Mouse (Mus musculus): ENCODE measurements around the gene Fgfr2.

Fgfr2 gene

GRCm38 (mm10) chr7:132070877-132071625 lies 1052.1 kb downstream of the Fgfr2 start:
- DNase-seq (ENCODE audit: low spot score) = no peak

GRCm38 (mm10) chr7:132067951-132068350 lies 1055.2 kb downstream of the Fgfr2 start:
- DNase-seq (ENCODE audit: low spot score) = no peak

- no peak for DNase-seq (ENCODE audit: low spot score)
Measured at GRCm38 (mm10) chr7:132067511-132067910, 1055.6 kb downstream of the Fgfr2 start.

- DNase-seq (ENCODE audit: low spot score) = no peak
Measured at GRCm38 (mm10) chr7:132060116-132060515, 1063.0 kb downstream of the Fgfr2 start.

- no peak for DNase-seq (ENCODE audit: low spot score)
Measured at GRCm38 (mm10) chr7:132056565-132056964, 1066.6 kb downstream of the Fgfr2 start.

- DNase-seq (ENCODE audit: low spot score) = no peak
Measured at GRCm38 (mm10) chr7:132046662-132047061, 1076.5 kb downstream of the Fgfr2 start.

GRCm38 (mm10) chr7:132031940-132032531 lies 1091.1 kb downstream of the Fgfr2 start:
- no peak for DNase-seq (ENCODE audit: low spot score)

GRCm38 (mm10) chr7:132026671-132027070 lies 1096.5 kb downstream of the Fgfr2 start:
- DNase-seq (ENCODE audit: low spot score) = no peak

GRCm38 (mm10) chr7:132025591-132025990 lies 1097.6 kb downstream of the Fgfr2 start:
- no peak for DNase-seq (ENCODE audit: low spot score)

- no peak for DNase-seq (ENCODE audit: low spot score)
Measured at GRCm38 (mm10) chr7:132015933-132016332, 1107.2 kb downstream of the Fgfr2 start.

GRCm38 (mm10) chr7:132015193-132015592 lies 1108.0 kb downstream of the Fgfr2 start:
- DNase-seq (ENCODE audit: low spot score) = no peak

- no peak for DNase-seq (ENCODE audit: low spot score)
Measured at GRCm38 (mm10) chr7:132013970-132014369, 1109.2 kb downstream of the Fgfr2 start.

- no peak for DNase-seq (ENCODE audit: low spot score)
Measured at GRCm38 (mm10) chr7:132012969-132013679, 1110.0 kb downstream of the Fgfr2 start.

GRCm38 (mm10) chr7:132009002-132009401 lies 1114.1 kb downstream of the Fgfr2 start:
- no peak for DNase-seq (ENCODE audit: low spot score)

GRCm38 (mm10) chr7:132005996-132006696 lies 1117.0 kb downstream of the Fgfr2 start:
- DNase-seq (ENCODE audit: low spot score) = no peak

GRCm38 (mm10) chr7:131992873-131993272 lies 1130.3 kb downstream of the Fgfr2 start:
- no peak for DNase-seq (ENCODE audit: low spot score)

- DNase-seq (ENCODE audit: low spot score) = no peak
Measured at GRCm38 (mm10) chr7:131992226-131992625, 1130.9 kb downstream of the Fgfr2 start.

- no peak for DNase-seq (ENCODE audit: low spot score)
Measured at GRCm38 (mm10) chr7:131989056-131989455, 1134.1 kb downstream of the Fgfr2 start.

- DNase-seq (ENCODE audit: low spot score) = no peak
Measured at GRCm38 (mm10) chr7:131978609-131979008, 1144.5 kb downstream of the Fgfr2 start.

- no peak for DNase-seq (ENCODE audit: low spot score)
Measured at GRCm38 (mm10) chr7:131975867-131976266, 1147.3 kb downstream of the Fgfr2 start.

GRCm38 (mm10) chr7:131970255-131970654 lies 1152.9 kb downstream of the Fgfr2 start:
- DNase-seq (ENCODE audit: low spot score) = no peak

- DNase-seq (ENCODE audit: low spot score) = no peak
Measured at GRCm38 (mm10) chr7:131966916-131967494, 1156.1 kb downstream of the Fgfr2 start.
